Mouse (Mus musculus) kidney, adult 18-20 months (tissue): ENCODE measurements around the gene Ppp3ca.

Experiments
- DNase-seq: peaks from one replicate; pipeline ENCODE4 v3.0.0; 2021

Ppp3ca gene

GRCm38 (mm10) chr3:136814916-136815315, 145.0 kb downstream of the Ppp3ca start:
- no peak for DNase-seq

- DNase-seq: no peak
These were observed 146.4 kb downstream of the Ppp3ca start for GRCm38 (mm10) chr3:136816319-136816718.

GRCm38 (mm10) chr3:136818997-136819396, 149.1 kb downstream of the Ppp3ca start:
- DNase-seq: no peak

- DNase-seq: no peak
These were observed 151.1 kb downstream of the Ppp3ca start for GRCm38 (mm10) chr3:136821039-136821438.

- no peak for DNase-seq
These were observed 152.1 kb downstream of the Ppp3ca start for GRCm38 (mm10) chr3:136821993-136822392.

GRCm38 (mm10) chr3:136822431-136822830, 152.5 kb downstream of the Ppp3ca start:
- DNase-seq: no peak

GRCm38 (mm10) chr3:136828451-136828850, 158.5 kb downstream of the Ppp3ca start:
- no peak for DNase-seq

- no peak for DNase-seq
These were observed 159.2 kb downstream of the Ppp3ca start for GRCm38 (mm10) chr3:136829109-136829508.

GRCm38 (mm10) chr3:136830687-136831220, 160.8 kb downstream of the Ppp3ca start:
- DNase-seq: no peak

GRCm38 (mm10) chr3:136833003-136833745, 163.2 kb downstream of the Ppp3ca start:
- no peak for DNase-seq

- peak; percentile 9 for DNase-seq
These were observed 164.0 kb downstream of the Ppp3ca start for GRCm38 (mm10) chr3:136833893-136834292.

- DNase-seq: no peak
These were observed 165.9 kb downstream of the Ppp3ca start for GRCm38 (mm10) chr3:136835851-136836250.

- no peak for DNase-seq
These were observed 166.6 kb downstream of the Ppp3ca start for GRCm38 (mm10) chr3:136836319-136837193.

- peak; percentile 48 for DNase-seq
These were observed 167.7 kb downstream of the Ppp3ca start for GRCm38 (mm10) chr3:136837589-136837988.

GRCm38 (mm10) chr3:136841282-136841681, 171.4 kb downstream of the Ppp3ca start:
- no peak for DNase-seq

GRCm38 (mm10) chr3:136842384-136842783, 172.5 kb downstream of the Ppp3ca start:
- DNase-seq: no peak

- DNase-seq: no peak
These were observed 174.0 kb downstream of the Ppp3ca start for GRCm38 (mm10) chr3:136843811-136844491.

GRCm38 (mm10) chr3:136849035-136849434, 179.1 kb downstream of the Ppp3ca start:
- DNase-seq: no peak

GRCm38 (mm10) chr3:136852921-136853320, 183.0 kb downstream of the Ppp3ca start:
- no peak for DNase-seq

- no peak for DNase-seq
These were observed 183.7 kb downstream of the Ppp3ca start for GRCm38 (mm10) chr3:136853596-136853995.

GRCm38 (mm10) chr3:136855996-136856395, 186.1 kb downstream of the Ppp3ca start:
- DNase-seq: no peak

- DNase-seq: no peak
These were observed 192.3 kb downstream of the Ppp3ca start for GRCm38 (mm10) chr3:136862051-136862837.
